Mouse (Mus musculus): ENCODE results near the gene Zswim1. TPM values are rescaled to one million over a fixed set of nuclear protein-coding genes. Genes with fewer than 3 reads are reported as not detected.

Gene Zswim1
- total and polyA plus RNA-seq, 3 experiments: 8.2 to 17.4 TPM; not detected in 1

- no peak for DNase-seq (ENCODE audit: low read depth, low spot score)
- Histone ChIP-seq H3K36me3 (ENCODE audit: control insufficient read depth in 1 of 2, insufficient read depth in 2 of 2, low read length in 2 of 2) (peaks cover 0 to 23% of the 10 kb centered on the region in 2 experiments; a peak in 2 of 4 replicates), H3K4me3 (ENCODE audit: control insufficient read depth in 1 of 2, insufficient read depth in 1 of 2, low read depth in 2 of 2, low read length in 2 of 2) (peak overlapping the region in 1 of 2 experiments; percentile 80; a peak in 1 of 4 replicates), H3K4me1 (ENCODE audit: control insufficient read depth in 1 of 2, insufficient read depth in 2 of 2, low read length in 2 of 2) (peaks cover 2 to 31% of the 10 kb centered on the region in 2 experiments; a peak in 3 of 4 replicates), H3K9ac (ENCODE audit: control insufficient read depth, low read depth, low read length, poor library complexity, severe bottlenecking) (0 out of 2 replicates have a peak overlapping the region, but pooled peaks have one; percentile 73), H3K27ac (ENCODE audit: control insufficient read depth, low read depth, low read length) (no peak overlapping the region), H3K9me3 (replicated peaks; ENCODE audit: insufficient read depth, low read length) (no peaks in the 10 kb centered on the region), H3K79me2 (ENCODE audit: control insufficient read depth, insufficient read depth, low read length, poor library complexity) (peaks cover 4% of the 10 kb centered on the region), H3K27me3 (ENCODE audit: control insufficient read depth in 1 of 2, insufficient read depth in 2 of 2, low read length in 2 of 2) (no peaks in the 10 kb centered on the region)
- TF ChIP-seq UBTF (IDR thresholded peaks at IDR 0.05; ENCODE audit: borderline replicate concordance, insufficient read depth, low read depth, low read length): no peak
- TF ChIP-seq TAL1 (IDR thresholded peaks at IDR 0.05; ENCODE audit: low read length): no peak
- no peak for TF ChIP-seq ZKSCAN1 (IDR thresholded peaks at IDR 0.05; ENCODE audit: low read depth, low read length)
- no peak for TF ChIP-seq TBP (IDR thresholded peaks at IDR 0.05; ENCODE audit: low read depth, low read length)
- no peak for TF ChIP-seq MYC (IDR thresholded peaks at IDR 0.05; ENCODE audit: low read depth, low read length)
- TF ChIP-seq USF1 (IDR thresholded peaks at IDR 0.05; ENCODE audit: low read depth, low read length): no peak
- TF ChIP-seq JUND (IDR thresholded peaks at IDR 0.05; ENCODE audit: low read depth, low read length): no peak
- no peak for TF ChIP-seq HCFC1 (IDR thresholded peaks at IDR 0.05; ENCODE audit: low read depth, low read length)
- no peak for TF ChIP-seq GABPA (IDR thresholded peaks at IDR 0.05; ENCODE audit: low read depth, low read length)
- TF ChIP-seq MXI1 (IDR thresholded peaks at IDR 0.05; ENCODE audit: low read depth, low read length): no peak
- TF ChIP-seq ZC3H11A (IDR thresholded peaks at IDR 0.05; ENCODE audit: low read depth, low read length): no peak
- TF ChIP-seq KAT2A (conservative IDR thresholded peaks at IDR 0.05; ENCODE audit: low read depth, low read length): no peak
- no peak for TF ChIP-seq ZMIZ1 (IDR thresholded peaks at IDR 0.05; ENCODE audit: low read depth, low read length)
- no peak for TF ChIP-seq NRF1 (IDR thresholded peaks at IDR 0.05; ENCODE audit: insufficient read depth, low read depth, low read length, poor library complexity, severe bottlenecking)
- no peak for TF ChIP-seq E2F4 (IDR thresholded peaks at IDR 0.05; ENCODE audit: borderline replicate concordance, low read depth, low read length)
Measured at GRCm38 (mm10) chr2:164823969-164824368, 1.5 kb downstream of the Zswim1 start.

GRCm38 (mm10) chr2:164825521-164825920 lies 3.0 kb downstream of the Zswim1 start:
- H3K4me3 ChIP-seq (ENCODE audit: control insufficient read depth in 1 of 2, insufficient read depth in 1 of 2, low read depth in 2 of 2, low read length in 2 of 2): no peak overlapping the region
- H3K27me3 ChIP-seq (ENCODE audit: control insufficient read depth in 1 of 2, insufficient read depth in 2 of 2, low read length in 2 of 2): no peaks in the 10 kb centered on the region
- peaks cover 4% of the 10 kb centered on the region for H3K79me2 ChIP-seq (ENCODE audit: control insufficient read depth, insufficient read depth, low read length, poor library complexity)
- H3K9ac ChIP-seq (ENCODE audit: control insufficient read depth, low read depth, low read length, poor library complexity, severe bottlenecking): no peak overlapping the region
- TF ChIP-seq SIN3A (IDR thresholded peaks at IDR 0.05; ENCODE audit: low read length) (no peak), GABPA (IDR thresholded peaks at IDR 0.05; ENCODE audit: low read depth, low read length) (no peak), MAFK (IDR thresholded peaks at IDR 0.05; ENCODE audit: borderline replicate concordance, low read depth, low read length) (no peak), MEF2A (IDR thresholded peaks at IDR 0.05; ENCODE audit: extremely low read depth, insufficient replicate concordance, low read depth, low read length, poor library complexity, severe bottlenecking) (no peak), ZC3H11A (IDR thresholded peaks at IDR 0.05; ENCODE audit: low read depth, low read length) (no peak), ZKSCAN1 (IDR thresholded peaks at IDR 0.05; ENCODE audit: low read depth, low read length) (no peak), USF1 (IDR thresholded peaks at IDR 0.05; ENCODE audit: low read depth, low read length) (no peak), EP300 (IDR thresholded peaks at IDR 0.05; ENCODE audit: low read depth in 1 of 2, low read length in 2 of 2) (no peak), POLR2AphosphoS5 (IDR thresholded peaks at IDR 0.05; ENCODE audit: borderline replicate concordance, low read depth, low read length) (no peak), USF2 (IDR thresholded peaks at IDR 0.05; ENCODE audit: borderline replicate concordance in 1 of 2, insufficient read depth in 1 of 2, low read depth in 1 of 2, low read length in 2 of 2) (no peak), KAT2A (conservative IDR thresholded peaks at IDR 0.05; ENCODE audit: low read depth, low read length) (no peak), ZNF384 (IDR thresholded peaks at IDR 0.05; ENCODE audit: low read depth, low read length) (no peak), POLR2A (IDR thresholded peaks at IDR 0.05; ENCODE audit: control insufficient read depth in 1 of 2, insufficient read depth in 1 of 2, low read depth in 1 of 2, low read length in 2 of 2, poor library complexity in 1 of 2) (no peak), SMC3 (IDR thresholded peaks at IDR 0.05; ENCODE audit: low read depth, low read length) (no peak), CHD2 (IDR thresholded peaks at IDR 0.05; ENCODE audit: low read length) (no peak), MAX (IDR thresholded peaks at IDR 0.05; ENCODE audit: low read length) (no peak)
- H3K4me1 ChIP-seq (ENCODE audit: control insufficient read depth in 1 of 2, insufficient read depth in 2 of 2, low read length in 2 of 2): peaks cover 2 to 31% of the 10 kb centered on the region in 2 experiments; a peak in 3 of 4 replicates
- no peaks in the 10 kb centered on the region for H3K9me3 ChIP-seq (replicated peaks; ENCODE audit: insufficient read depth, low read length)
- peaks cover 0 to 23% of the 10 kb centered on the region in 2 experiments; a peak in 2 of 4 replicates for H3K36me3 ChIP-seq (ENCODE audit: control insufficient read depth in 1 of 2, insufficient read depth in 2 of 2, low read length in 2 of 2)
- no peak for DNase-seq (ENCODE audit: low read depth, low spot score)
- no peak overlapping the region for H3K27ac ChIP-seq (ENCODE audit: control insufficient read depth, low read depth, low read length)
